Mouse (Mus musculus) mouse trophoblast stem cell (cell line): ENCODE data around the gene Cd300lf.

Source experiments
- in situ Hi-C, 2 experiments: fragments of 300-500 bp; cut with MseI, MboI; formaldehyde crosslinking; loops; 2 replicates in 1 of 2; 3 replicates in 1 of 2; pipeline ENCODE4 v1.15.1; 2025

Gene Cd300lf

GRCm38 (mm10) chr11:115161578-115162204 lies 27.9 kb upstream of the Cd300lf start:
- in situ Hi-C loops: loop anchor here in 1 of 2 experiments (5.0 kb wide), 1 partner anchor 101 kb away; no protein-coding TSS in a partner anchor

- in situ Hi-C loops: loop anchor here in 1 of 2 experiments (5.0 kb wide), 1 partner anchor 101 kb away; no protein-coding TSS in a partner anchor
These were observed 27.2 kb upstream of the Cd300lf start for GRCm38 (mm10) chr11:115160883-115161577.

DNA sequence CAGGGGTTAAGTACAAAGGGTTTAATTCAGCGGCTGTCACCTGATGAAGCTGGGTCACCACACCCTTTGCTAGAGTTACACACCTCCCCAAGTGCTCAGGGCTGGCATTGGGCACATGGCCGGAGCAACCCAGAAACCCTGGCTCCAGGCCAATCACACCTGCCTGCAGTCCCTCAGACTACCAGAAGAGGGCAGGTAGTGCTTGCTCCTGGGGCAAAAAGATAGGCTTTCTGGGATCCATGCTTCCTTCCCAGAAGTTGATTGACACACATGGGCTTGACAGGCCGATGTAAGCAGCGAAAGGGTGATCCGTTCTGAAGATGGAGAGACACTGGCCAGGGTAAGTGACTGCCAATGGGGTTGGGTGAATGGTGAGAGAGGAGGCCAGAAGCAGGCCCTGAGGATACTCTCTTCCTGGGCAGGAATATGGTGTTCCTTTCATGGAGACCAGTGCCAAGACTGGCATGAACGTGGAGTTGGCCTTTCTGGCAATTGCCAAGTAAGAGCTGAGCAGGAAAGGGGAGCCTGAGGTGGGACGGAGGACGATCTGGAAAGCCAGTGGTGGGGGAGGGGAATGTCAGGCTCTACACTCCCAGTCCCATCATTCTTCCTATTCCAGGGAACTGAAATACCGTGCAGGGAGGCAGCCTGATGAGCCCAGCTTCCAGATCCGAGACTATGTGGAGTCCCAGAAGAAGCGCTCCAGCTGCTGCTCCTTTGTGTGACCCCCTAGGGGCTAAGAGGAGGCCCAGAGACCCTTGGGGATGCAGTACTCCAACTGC lies 26.4 kb upstream of the Cd300lf start:
- in situ Hi-C loops: loop anchor here in 1 of 2 experiments (5.0 kb wide), 1 partner anchor 102 kb away; no protein-coding TSS in a partner anchor

DNA sequence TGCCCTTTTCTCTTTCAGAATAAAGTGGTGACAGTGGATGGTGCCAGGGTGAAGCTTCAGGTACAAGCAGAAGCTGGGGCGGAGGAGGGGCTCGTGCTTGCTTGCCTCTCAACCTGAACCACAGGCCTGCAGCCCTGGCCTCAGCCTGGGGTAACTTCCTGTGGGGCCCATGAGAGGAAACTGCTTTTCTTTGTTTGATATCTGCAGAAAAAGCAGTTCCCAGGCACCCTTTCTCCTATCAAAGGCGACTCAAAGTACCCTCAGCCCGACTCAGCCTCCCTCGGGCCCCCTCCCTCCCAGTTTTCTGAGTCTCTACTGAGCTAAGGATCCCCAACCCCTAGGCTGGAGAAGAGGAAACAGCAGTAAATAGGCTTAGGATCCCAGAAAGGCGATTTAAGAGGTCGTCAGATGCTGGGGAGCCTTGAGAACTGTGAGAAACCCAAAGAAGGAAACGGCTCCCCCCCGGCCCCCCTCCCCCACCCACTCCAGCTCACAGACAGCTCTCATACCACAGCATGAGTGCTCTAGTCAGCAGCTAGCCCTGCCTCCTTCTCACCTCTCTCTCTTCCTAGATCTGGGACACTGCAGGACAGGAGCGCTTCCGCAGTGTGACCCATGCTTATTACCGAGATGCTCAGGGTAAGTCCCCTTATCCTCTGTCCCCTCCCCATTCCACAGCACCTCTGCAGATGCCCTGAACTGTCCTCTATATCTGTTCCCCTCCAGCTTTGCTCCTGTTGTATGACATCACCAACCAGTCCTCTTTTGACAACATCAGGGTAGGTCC lies 24.3 kb upstream of the Cd300lf start:
- in situ Hi-C loops: no loop called here

- in situ Hi-C loops: no loop called here
These were observed 21.4 kb upstream of the Cd300lf start for GRCm38 (mm10) chr11:115155053-115155634.

- in situ Hi-C loops: loop anchor here (5.0 kb wide), 2 partner anchors 61 to 71 kb away; partner anchors contain the start of gene Rab37 (in 1 of the 2)
These were observed 20.0 kb upstream of the Cd300lf start for GRCm38 (mm10) chr11:115153699-115154292.

GRCm38 (mm10) chr11:115153088-115153487 lies 19.3 kb upstream of the Cd300lf start:
- in situ Hi-C loops: loop anchor here (5.0 kb wide), 2 partner anchors 61 to 71 kb away; partner anchors contain the start of gene Rab37 (in 1 of the 2)

DNA sequence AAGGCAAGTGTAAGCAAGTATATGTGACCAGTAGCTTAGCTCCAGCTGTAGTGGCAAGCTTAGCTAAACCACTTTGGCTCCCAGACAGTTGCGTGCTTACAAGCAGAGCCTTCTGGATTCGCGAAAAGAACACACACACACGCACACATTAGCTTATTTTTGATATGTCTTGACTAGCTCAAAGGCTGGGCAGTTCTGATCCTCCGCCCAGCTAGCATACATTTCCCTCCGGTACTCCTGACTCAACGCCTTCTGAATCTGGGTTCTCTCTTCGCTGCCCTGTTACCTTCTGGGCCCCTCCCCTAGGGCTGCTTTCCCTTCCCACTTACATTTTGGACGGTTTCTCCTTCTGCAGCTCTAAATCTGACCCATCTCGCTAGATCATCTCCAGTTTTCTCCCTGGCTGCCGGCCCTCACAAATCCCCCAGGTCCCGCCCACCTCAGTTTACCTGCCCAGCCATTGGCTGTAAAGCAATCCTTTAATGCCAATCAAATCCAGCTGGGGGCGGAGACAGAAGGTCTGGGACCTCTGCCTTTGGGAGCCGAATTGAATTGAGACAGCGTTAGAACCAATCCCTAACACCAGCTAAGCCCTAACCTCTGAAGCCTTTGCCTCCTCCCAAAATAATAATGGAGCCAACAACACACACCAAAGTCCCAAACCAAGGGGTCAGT lies 18.1 kb upstream of the Cd300lf start:
- in situ Hi-C loops: loop anchor here (5.0 kb wide), 2 partner anchors 60 to 70 kb away; partner anchors contain the start of gene Rab37 (in 1 of the 2)

DNA sequence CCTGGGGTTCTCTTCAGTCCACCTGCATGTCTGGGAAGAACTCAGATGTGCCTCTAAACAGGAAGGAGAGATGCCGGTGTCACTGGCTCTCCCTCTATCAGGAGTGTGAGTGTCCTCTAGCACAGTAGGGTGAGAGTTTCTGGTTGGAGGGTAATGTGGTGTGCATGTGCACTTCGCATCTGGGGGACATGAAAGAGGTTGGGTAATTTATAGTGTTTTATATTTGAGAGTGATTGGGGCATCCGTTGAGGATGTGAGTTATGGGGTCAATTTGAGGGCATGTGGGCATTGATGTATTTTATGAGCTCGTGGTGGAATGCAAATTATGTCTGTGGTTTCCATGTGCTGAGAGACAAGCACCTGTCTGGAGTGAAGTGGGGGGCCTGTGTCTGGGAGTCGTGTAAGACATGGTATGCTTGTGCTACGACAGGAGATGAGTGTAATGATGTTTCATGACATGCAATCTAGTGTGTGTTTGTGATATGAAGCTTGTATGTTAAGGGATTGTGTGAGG lies 17.0 kb upstream of the Cd300lf start:
- in situ Hi-C loops: loop anchor here (5.0 kb wide), 2 partner anchors 58 to 68 kb away; partner anchors contain the start of gene Rab37 (in 1 of the 2)

DNA sequence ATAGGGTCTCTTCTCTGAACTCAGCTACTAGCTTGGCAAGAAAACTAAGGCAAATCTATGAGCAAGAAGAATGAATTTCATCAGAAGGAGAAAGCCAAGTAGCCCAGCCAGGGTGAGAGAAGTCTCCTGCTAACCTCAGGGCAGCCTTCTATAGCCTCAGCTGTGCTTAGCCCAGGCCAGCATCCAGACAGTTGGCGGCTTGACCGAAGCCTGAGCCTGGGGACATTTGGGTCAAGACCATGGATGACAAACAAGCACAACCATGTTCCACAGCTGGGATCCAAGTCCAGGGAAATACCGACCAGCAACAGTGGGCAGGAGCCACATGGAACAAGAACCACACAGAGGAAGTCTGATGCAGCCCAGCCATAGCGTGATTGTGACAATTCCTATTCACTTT lies 14.0 kb upstream of the Cd300lf start:
- in situ Hi-C loops: loop anchor here in 1 of 2 experiments (25.0 kb wide), 1 partner anchor 161 kb away; the partner anchor contains the start of gene Cd300ld

- in situ Hi-C loops: loop anchor here in 1 of 2 experiments (25.0 kb wide), 1 partner anchor 155 kb away; the partner anchor contains the start of gene Cd300ld
These were observed 8.2 kb upstream of the Cd300lf start for GRCm38 (mm10) chr11:115141970-115142369.

DNA sequence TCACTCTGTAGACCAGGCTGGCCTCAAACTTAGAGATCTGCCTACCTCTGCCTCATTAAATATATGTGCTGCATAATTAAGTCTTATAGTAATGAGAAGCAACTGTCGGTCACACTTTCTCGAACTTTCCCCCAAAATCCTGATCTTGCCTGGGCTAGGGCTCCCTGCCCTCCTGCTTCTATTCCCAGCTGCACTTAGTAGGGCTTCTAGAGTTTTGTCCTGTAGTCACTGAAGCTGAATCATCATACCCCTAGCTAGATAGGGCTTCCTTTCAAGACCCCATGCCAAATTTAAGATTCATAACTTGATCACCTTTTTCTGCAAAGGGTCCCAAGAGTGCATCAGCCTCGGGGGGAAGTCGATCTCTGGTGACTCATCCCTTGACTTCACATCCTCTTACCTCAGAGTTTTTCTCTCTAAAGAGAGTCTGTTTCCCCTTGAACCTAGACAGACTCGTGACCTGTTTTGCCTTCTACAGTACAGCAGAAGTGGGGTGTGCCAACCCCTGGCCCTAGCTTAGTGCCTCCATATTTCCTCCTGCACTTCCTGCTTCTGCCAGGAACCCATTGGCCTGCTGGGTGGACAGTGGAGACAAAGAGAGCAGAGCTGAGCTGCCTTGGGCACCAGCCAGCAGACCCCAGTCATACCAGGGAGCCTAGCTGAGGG lies 4.9 kb upstream of the Cd300lf start:
- in situ Hi-C loops: loop anchor here in 1 of 2 experiments (25.0 kb wide), 1 partner anchor 151 kb away; the partner anchor contains the start of gene Cd300ld

DNA sequence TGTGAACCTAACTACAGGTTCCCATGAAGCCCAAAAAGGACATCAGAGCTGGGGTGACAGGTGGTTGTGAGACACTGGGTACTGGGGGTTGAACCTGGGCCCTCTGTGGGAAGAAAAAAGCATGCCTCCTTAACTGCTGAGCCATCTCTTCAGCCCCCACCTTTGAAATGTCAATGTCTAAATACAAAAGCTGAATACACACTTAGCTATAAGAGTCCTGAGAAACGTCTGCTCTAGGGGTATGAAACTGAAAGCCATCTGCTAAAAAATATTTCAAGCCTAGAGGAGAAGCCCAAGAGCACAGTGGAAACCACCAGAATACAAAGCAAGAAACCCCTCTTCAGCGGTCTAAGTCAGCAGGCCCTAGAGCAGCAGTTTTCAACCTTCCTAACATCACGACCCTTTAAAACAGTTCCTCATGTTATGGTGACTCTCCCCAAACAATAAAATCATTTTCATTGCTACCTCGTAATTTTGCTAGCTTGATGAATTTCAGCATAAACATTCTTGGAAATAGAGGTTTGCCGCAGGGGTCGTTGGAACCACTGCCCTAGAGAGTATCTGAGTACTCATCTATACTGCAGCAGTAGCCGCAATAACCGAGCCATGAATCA lies 1.9 kb downstream of the Cd300lf start:
- in situ Hi-C loops: loop anchor here in 1 of 2 experiments (25.0 kb wide), 1 partner anchor 145 kb away; the partner anchor contains the start of gene Cd300ld

GRCm38 (mm10) chr11:115129508-115130126 lies 4.2 kb downstream of the Cd300lf start:
- in situ Hi-C loops: loop anchor here in 1 of 2 experiments (25.0 kb wide), 1 partner anchor 142 kb away; the partner anchor contains the start of gene Cd300ld

DNA sequence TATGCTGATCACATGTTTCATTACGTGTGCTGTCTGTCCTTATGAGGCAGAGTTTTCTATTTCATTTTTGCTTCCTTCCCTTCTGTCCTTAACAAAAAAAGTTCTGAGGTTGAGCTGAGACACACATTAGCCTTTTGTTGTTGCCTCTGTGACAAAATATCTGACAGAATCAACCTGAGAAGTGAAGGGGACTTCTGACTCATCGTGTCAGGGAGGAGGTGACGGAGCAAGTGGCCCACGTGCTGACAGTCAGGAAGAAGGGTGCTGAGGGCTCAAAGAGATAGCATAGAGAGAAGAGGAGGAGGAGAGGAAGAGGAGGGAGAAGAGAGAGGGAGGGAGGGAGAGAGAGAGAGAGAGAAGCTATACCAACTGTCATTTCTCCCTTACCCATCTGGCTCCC lies 5.3 kb downstream of the Cd300lf start:
- in situ Hi-C loops: loop anchor here in 1 of 2 experiments (25.0 kb wide), 1 partner anchor 141 kb away; the partner anchor contains the start of gene Cd300ld

DNA sequence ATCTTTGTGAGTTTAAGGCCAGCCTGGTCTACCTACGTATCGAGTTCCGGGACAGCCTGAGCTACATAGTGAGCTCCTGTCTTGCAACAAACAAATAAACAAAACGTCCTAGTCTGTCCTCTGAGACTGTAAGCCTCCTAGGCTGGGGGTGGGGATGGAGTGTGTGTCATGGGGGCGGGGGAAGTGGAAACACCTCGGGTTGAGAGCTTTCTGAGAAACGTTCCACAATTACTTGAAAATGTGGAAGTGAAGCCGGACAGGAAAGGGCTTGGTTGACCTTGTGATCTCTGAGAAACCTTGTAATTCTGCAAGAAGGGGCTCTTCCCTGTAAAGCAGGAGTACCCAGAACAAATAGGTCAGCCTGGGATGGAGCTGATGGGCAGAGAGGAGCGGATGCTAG lies 14.4 kb downstream of the Cd300lf start:
- in situ Hi-C loops: no loop called here

GRCm38 (mm10) chr11:115112196-115112595 lies 21.6 kb downstream of the Cd300lf start:
- in situ Hi-C loops: no loop called here
